Mouse (Mus musculus): ENCODE data around the gene Dusp1.
A peak's percentile ranks its signal among the peaks of the same experiment; 100 is the strongest.

The Dusp1 gene

DNA sequence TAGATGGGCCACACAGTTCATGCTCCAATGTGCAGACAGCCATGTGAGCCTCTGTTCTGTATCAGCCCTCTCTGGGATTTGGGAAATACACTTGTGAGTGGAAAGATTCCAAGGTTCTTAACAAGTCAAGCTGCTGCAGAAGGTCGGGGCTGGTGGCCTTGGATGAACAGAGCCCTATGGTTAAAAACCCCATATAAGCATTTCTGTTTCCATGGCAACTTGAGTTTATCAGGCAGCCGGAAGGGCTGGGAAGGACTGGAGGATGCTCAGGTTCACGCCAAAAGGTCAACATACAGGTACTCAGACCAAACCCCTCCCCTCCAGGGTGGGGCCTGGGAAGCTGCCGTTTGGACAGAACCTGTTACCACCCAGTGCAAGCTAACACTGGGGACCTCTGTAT lies 97.9 kb downstream of the Dusp1 start:
- no peak for DNase-seq (ENCODE audit: low spot score)

DNA sequence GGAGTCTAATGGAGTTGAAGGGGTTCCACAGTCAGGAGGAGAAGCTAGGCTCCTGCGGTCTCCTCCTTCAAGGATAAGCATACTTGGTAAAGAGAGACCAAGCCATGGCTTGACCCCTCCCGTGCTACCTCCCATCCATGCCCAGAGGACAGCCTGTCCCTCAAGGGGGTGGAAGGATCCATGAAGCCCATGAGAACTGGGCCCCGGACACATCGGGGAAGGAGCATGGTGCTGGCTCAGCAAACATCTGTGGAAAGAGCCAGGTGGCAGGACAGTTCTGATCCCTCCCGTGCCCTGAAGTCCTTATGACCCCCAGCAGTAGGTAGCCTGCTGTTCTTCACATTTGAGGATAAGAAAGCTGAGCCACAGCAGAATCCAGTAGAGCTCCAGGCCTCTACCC lies 98.5 kb downstream of the Dusp1 start:
- DNase-seq (ENCODE audit: low spot score) = no peak

DNA sequence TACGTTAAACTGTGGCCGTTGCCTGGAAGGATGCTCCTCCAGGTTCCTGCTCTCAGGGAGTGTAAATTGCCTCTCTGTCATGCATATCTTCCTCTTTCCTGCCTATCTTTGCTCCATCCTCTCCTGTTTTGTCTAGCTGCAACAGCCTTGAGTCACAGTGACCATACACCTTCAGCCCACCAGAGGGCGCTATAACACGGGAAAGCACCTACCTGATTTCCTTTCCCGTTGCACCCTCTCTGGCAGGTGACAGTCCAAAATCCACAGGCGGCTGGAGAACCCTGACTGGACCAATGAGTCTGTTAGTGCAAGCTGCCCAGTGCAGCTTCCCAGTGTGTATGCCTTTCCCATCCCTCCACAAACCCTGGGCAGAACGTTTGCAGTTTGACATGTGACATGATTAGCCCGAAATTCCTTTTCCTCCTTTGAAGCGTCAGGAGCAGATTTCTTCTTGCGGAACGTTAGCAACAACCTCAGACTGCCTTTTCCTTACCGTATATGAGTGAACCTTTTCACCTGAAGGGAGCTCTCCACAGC lies 99.2 kb downstream of the Dusp1 start:
- peak; percentile 58 for DNase-seq (ENCODE audit: low spot score)

DNA sequence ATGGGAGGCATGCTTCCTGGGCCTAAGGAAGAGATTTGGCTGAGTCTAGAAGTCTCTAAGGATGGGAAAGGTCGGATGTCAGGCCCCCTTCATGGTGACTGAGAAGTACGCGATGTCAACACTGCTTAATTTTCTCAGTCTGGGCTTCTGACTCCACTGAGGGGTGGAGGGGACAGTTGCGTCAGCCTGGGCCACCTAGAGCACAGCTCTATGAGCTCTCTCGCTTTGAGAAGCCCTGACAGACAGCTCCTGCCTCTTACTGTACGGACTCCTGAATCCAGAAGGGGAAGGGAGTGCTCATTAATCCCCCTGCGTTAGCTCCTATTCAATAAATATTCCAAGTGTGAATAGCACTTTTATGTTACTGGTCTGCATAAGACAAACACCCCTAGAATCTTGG lies 103.9 kb downstream of the Dusp1 start:
- no peak for DNase-seq (ENCODE audit: low spot score)

DNA sequence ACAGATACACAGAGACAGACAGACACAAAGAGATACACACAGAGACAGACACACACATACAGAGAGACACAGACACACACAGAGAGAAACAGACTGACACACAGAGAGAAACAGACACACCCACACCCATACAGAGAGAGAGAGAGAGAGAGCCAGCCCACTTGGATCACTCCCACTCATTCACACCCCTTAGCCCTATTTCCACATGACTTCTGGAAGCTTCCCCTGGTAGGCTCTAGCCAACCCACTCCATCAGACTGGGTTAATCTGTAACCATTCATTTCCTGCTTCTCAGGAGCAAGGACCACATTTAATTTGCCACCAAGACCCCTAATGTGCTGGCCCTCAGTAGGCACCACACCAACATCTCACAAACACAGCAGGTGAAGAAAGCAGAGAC lies 104.4 kb downstream of the Dusp1 start:
- DNase-seq (ENCODE audit: low spot score) = no peak
